Mouse (Mus musculus) ES-Bruce4 (cell line): ENCODE measurements around the gene Tmem116. TPM values are rescaled to one million over a fixed set of nuclear protein-coding genes. Genes with fewer than 3 reads are reported as not detected.

Experiments used
- H3K27ac ChIP-seq: 2 replicates; pipeline ENCODE4 v1.5.1; 2012; ENCODE audit warnings: low read length, inconsistent platforms; ENCODE audit not compliant: insufficient read depth
- H3K27me3 ChIP-seq: 2 replicates; pipeline ENCODE4 v1.6.1; 2012; ENCODE audit warnings: mild to moderate bottlenecking, low read length, inconsistent platforms; ENCODE audit not compliant: control insufficient read depth, poor library complexity, insufficient read depth, severe bottlenecking
- H3K36me3 ChIP-seq: 2 replicates; pipeline ENCODE4 v1.6.1; 2012; ENCODE audit warnings: inconsistent platforms, mild to moderate bottlenecking, low read length, moderate library complexity; ENCODE audit not compliant: control insufficient read depth, poor library complexity, insufficient read depth, severe bottlenecking
- H3K4me1 ChIP-seq: one replicate; pipeline ENCODE4 v1.8.1; 2011; ENCODE audit warnings: low read length; ENCODE audit not compliant: control insufficient read depth, insufficient read depth
- H3K4me3 ChIP-seq: 2 replicates; pipeline ENCODE4 v1.5.1; 2011; ENCODE audit warnings: low read depth, mild to moderate bottlenecking, low read length
- H3K9ac ChIP-seq: 2 replicates; pipeline ENCODE4 v1.6.1; 2012; ENCODE audit warnings: low read depth, mild to moderate bottlenecking, inconsistent platforms; ENCODE audit not compliant: poor library complexity, severe bottlenecking
- H3K9me3 ChIP-seq: replicated peaks from 2 replicates; pipeline ENCODE4 v1.6.1; 2012; ENCODE audit warnings: mild to moderate bottlenecking, low read length, inconsistent platforms; ENCODE audit not compliant: control insufficient read depth, poor library complexity, insufficient read depth, severe bottlenecking
- CTCF ChIP-seq: IDR thresholded peaks from one replicate; pipeline ENCODE4 v1.8.1; 2011; ENCODE audit warnings: low read depth, low read length
- EP300 ChIP-seq: IDR thresholded peaks from 2 replicates; pipeline ENCODE4 v1.6.1; 2011; ENCODE audit warnings: low read depth, low read length; ENCODE audit not compliant: insufficient read depth
- POLR2A ChIP-seq: IDR thresholded peaks from one replicate; pipeline ENCODE4 v1.8.1; 2011; ENCODE audit warnings: low read length; ENCODE audit not compliant: insufficient read depth
- polyA plus RNA-seq: library from polyadenylated mRNA; stranded (reverse); fragments of >200 nt; gene quantifications from 2 replicates; pipeline ENCODE4 v1.2.4, GENCODE M21; 2011; ENCODE audit warnings: low read depth; ENCODE audit not compliant: missing spikeins, insufficient read depth, insufficient read length

The Tmem116 gene
- polyA plus RNA-seq, 1 experiment, result 7.8 TPM

DNA sequence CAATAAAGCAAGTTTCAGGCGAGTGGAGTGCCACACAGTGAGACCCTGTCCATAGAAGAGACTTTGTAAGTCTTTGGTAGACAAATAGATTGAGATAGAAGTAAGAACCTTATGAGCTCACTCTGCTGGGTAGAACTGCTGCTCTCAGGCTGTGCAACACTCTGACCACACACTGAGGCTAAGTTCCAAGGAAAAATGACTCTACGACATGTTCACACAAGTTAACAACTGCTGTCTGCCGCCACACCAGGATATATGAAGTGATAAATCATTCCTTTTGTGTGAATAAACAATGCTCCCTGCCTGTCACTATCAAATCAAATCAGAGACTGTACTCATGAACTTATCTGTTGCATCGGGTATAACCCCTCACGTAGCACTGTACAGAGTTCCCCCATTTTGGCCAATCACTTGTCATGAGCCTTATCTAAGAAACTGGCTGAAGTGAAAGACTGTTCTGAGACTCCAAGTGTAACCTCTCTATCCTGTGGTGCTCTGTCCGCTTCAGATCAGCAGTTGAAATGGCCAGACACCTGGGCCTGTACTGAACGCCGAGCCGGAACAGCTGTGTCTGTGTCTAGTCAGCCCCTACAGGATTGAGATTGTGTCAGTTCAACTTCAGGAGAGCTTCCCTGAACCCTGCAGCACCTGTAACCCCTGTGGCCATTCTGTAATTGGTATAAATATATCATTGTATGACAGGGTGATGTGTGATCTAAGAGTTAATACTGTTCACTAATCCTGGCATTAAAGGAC, 4.0 kb downstream of the Tmem116 start:
- TF ChIP-seq CTCF (no peak), POLR2A (no peak), EP300 (no peak)
- H3K9me3 ChIP-seq, result no peaks in the 10 kb centered on the region
- no peak overlapping the region for H3K9ac ChIP-seq
- H3K27ac ChIP-seq, result no peak overlapping the region
- no peaks in the 10 kb centered on the region for H3K36me3 ChIP-seq
- no peaks in the 10 kb centered on the region for H3K27me3 ChIP-seq
- no peak overlapping the region for H3K4me3 ChIP-seq
- no peaks in the 10 kb centered on the region for H3K4me1 ChIP-seq

GRCm38 (mm10) chr5:121461339-121462170, 9.9 kb downstream of the Tmem116 start:
- no peak overlapping the region for H3K4me3 ChIP-seq
- TF ChIP-seq POLR2A, result no peak
- TF ChIP-seq EP300, result no peak
- no peak for TF ChIP-seq CTCF
- H3K9ac ChIP-seq, result no peak overlapping the region
- no peaks in the 10 kb centered on the region for H3K4me1 ChIP-seq
- H3K27ac ChIP-seq, result no peak overlapping the region
- no peaks in the 10 kb centered on the region for H3K27me3 ChIP-seq
- H3K36me3 ChIP-seq, result no peaks in the 10 kb centered on the region
- H3K9me3 ChIP-seq, result no peaks in the 10 kb centered on the region

DNA sequence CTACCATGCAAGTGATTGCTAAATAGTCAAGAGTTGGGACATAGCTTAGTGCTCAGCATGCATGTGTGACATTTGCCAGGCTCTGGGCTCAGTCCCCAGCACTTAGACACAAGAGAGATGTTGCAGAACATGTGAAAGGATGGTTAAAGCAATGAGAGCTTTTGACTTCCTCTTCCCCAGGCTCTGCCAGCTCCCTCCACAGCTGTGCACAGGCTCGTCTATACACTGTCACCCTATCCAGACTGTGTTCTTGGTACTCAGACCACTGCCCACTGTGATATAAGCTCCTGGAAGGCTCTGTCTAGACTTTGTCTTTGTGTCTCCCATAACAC, 10.4 kb downstream of the Tmem116 start:
- H3K9me3 ChIP-seq, result no peaks in the 10 kb centered on the region
- no peaks in the 10 kb centered on the region for H3K4me1 ChIP-seq
- no peak overlapping the region for H3K9ac ChIP-seq
- H3K27ac ChIP-seq, result no peak overlapping the region
- H3K4me3 ChIP-seq, result no peak overlapping the region
- no peaks in the 10 kb centered on the region for H3K27me3 ChIP-seq
- TF ChIP-seq EP300, result no peak
- TF ChIP-seq POLR2A, result no peak
- no peak for TF ChIP-seq CTCF
- H3K36me3 ChIP-seq, result no peaks in the 10 kb centered on the region

DNA sequence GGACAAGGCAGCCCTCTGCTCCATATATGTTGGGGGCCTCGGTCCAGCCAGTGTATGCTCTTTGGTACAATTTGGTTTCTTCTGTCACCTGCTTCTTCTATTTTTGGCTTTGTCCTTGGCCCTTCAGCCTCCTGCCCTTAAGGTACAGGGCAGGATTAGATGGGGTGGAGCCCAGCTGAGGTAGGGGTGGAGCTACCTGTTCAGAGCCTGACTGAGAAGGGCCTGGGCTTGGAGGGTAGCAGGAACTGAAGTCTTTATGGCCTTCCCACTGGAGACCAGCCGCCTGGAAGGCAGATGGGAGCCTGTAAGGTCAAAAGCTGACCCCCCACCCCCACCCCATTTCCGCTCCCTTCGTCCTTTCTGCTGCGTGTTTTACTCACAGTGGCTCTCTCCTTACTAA, 11.3 kb downstream of the Tmem116 start:
- Histone ChIP-seq H3K9ac (peak overlapping the region; percentile 11; the same call in 1 of the 2 replicates), H3K27ac (peak overlapping the region; percentile 38; the same call in 1 of the 2 replicates), H3K4me1 (no peaks in the 10 kb centered on the region), H3K27me3 (no peaks in the 10 kb centered on the region), H3K9me3 (no peaks in the 10 kb centered on the region), H3K36me3 (no peaks in the 10 kb centered on the region), H3K4me3 (peak overlapping the region; percentile 19)
- TF ChIP-seq POLR2A (no peak), EP300 (0 out of 2 replicates have a peak, but pooled peaks have one; percentile 30), CTCF (no peak)

GRCm38 (mm10) chr5:121463601-121464250, 12.0 kb downstream of the Tmem116 start:
- peak overlapping the region; percentile 11; the same call in 1 of the 2 replicates for H3K9ac ChIP-seq
- H3K4me1 ChIP-seq, result no peaks in the 10 kb centered on the region
- H3K4me3 ChIP-seq, result peak overlapping the region; percentile 19
- H3K27me3 ChIP-seq, result no peaks in the 10 kb centered on the region
- H3K9me3 ChIP-seq, result no peaks in the 10 kb centered on the region
- H3K27ac ChIP-seq, result no peak overlapping the region
- H3K36me3 ChIP-seq, result no peaks in the 10 kb centered on the region
- no peak for TF ChIP-seq EP300

- no peaks in the 10 kb centered on the region for H3K27me3 ChIP-seq
- no peaks in the 10 kb centered on the region for H3K9me3 ChIP-seq
- TF ChIP-seq EP300 (no peak), CTCF (no peak), POLR2A (no peak)
- no peak overlapping the region for H3K27ac ChIP-seq
- no peaks in the 10 kb centered on the region for H3K36me3 ChIP-seq
- no peak overlapping the region for H3K4me3 ChIP-seq
- no peak overlapping the region for H3K9ac ChIP-seq
- H3K4me1 ChIP-seq, result no peaks in the 10 kb centered on the region
Measured at GRCm38 (mm10) chr5:121469566-121469965, 17.9 kb downstream of the Tmem116 start.
